Mouse (Mus musculus): ENCODE data around the gene P4htm.

- TF ChIP-seq CTCF (IDR thresholded peaks at IDR 0.05; ENCODE audit: insufficient read depth, low read length), result no peak
- TF ChIP-seq POLR2A (IDR thresholded peaks at IDR 0.05; ENCODE audit: borderline replicate concordance, extremely low read depth, low read depth, low read length), result no peak
Measured at GRCm38 (mm10) chr9:108545986-108546385, 51.5 kb downstream of the P4htm start.

Measured in lung, adult 2 months (tissue).